Mouse (Mus musculus): Measurements from ENCODE around the gene Stat2. TPM values are rescaled to one million over a fixed set of nuclear protein-coding genes. Genes with fewer than 3 reads are reported as not detected.
"Not testable (repeated sequence)": the region's sequence is repeated elsewhere in the genome, so short reads cannot be mapped to it uniquely, and the experiment has no call there.

The Stat2 gene
- total and polyA plus RNA-seq, 3 experiments = 10.0 to 23.3 (median 15.0) TPM

GRCm38 (mm10) chr10:128253677-128254255 is 16.6 kb upstream of the Stat2 start, which contains the start of gene Apon:
Apon (plus strand) TSS chr10:128254096.
- Histone ChIP-seq H3K4me1 (ENCODE audit: insufficient read depth, low read depth, low read length) (peaks cover 3% of the 10 kb centered on the region; the same call in 1 of the 2 replicates), H3K4me3 (ENCODE audit: low read depth, low read length) (no peak within 1 kb of the TSS), H3K27me3 (ENCODE audit: insufficient read depth, low read length) (no peaks in the 10 kb centered on the region; the same call in none of the 2 replicates), H3K9me3 (replicated peaks) (no peaks in the 10 kb centered on the region), H3K36me3 (replicated peaks) (peaks cover 52% of the 10 kb centered on the region)
- ATAC-seq (ENCODE audit: extremely low read depth, insufficient number of reproducible peaks, low FRiP score, poor library complexity, severe bottlenecking) (no peak), DNase-seq (ENCODE audit: low spot score) (no peak)
- TF ChIP-seq TAL1 (conservative IDR thresholded peaks at IDR 0.05; ENCODE audit: low read depth, low read length) (no peak), CTCF (IDR thresholded peaks at IDR 0.05; ENCODE audit: low read depth, low read length) (no peak), GATA2 (IDR thresholded peaks at IDR 0.05; ENCODE audit: borderline replicate concordance, low read depth, low read length) (no peak), GATA1 (IDR thresholded peaks at IDR 0.05; ENCODE audit: borderline replicate concordance, low read length) (no peak), POLR2AphosphoS5 (IDR thresholded peaks at IDR 0.05; ENCODE audit: insufficient replicate concordance, low read depth, low read length) (no peak)

- Histone ChIP-seq H3K27me3 (ENCODE audit: insufficient read depth, low read length) (no peaks in the 10 kb centered on the region; the same call in none of the 2 replicates), H3K4me1 (ENCODE audit: insufficient read depth, low read depth, low read length) (peaks cover 6% of the 10 kb centered on the region), H3K4me3 (ENCODE audit: low read depth, low read length) (no peak overlapping the region), H3K9me3 (replicated peaks) (no peaks in the 10 kb centered on the region), H3K36me3 (replicated peaks) (peaks cover 31% of the 10 kb centered on the region)
- ATAC-seq (ENCODE audit: extremely low read depth, insufficient number of reproducible peaks, low FRiP score, poor library complexity, severe bottlenecking) = no peak
- no peak for DNase-seq (ENCODE audit: low spot score)
- TF ChIP-seq CTCF (IDR thresholded peaks at IDR 0.05; ENCODE audit: low read depth, low read length) (no peak), GATA1 (IDR thresholded peaks at IDR 0.05; ENCODE audit: borderline replicate concordance, low read length) (no peak), GATA2 (IDR thresholded peaks at IDR 0.05; ENCODE audit: borderline replicate concordance, low read depth, low read length) (no peak), TAL1 (conservative IDR thresholded peaks at IDR 0.05; ENCODE audit: low read depth, low read length) (no peak), POLR2AphosphoS5 (IDR thresholded peaks at IDR 0.05; ENCODE audit: insufficient replicate concordance, low read depth, low read length) (no peak)
These were observed 14.4 kb upstream of the Stat2 start for GRCm38 (mm10) chr10:128255925-128256324.

- DNase-seq (ENCODE audit: low spot score) (no peak), ATAC-seq (ENCODE audit: extremely low read depth, insufficient number of reproducible peaks, low FRiP score, poor library complexity, severe bottlenecking) (no peak)
- Histone ChIP-seq H3K36me3 (replicated peaks) (peaks cover 27% of the 10 kb centered on the region), H3K27me3 (ENCODE audit: insufficient read depth, low read length) (no peaks in the 10 kb centered on the region; the same call in none of the 2 replicates), H3K9me3 (replicated peaks) (no peaks in the 10 kb centered on the region), H3K4me1 (ENCODE audit: insufficient read depth, low read depth, low read length) (peaks cover 6% of the 10 kb centered on the region), H3K4me3 (ENCODE audit: low read depth, low read length) (no peak overlapping the region)
- no peak for TF ChIP-seq GATA2 (IDR thresholded peaks at IDR 0.05; ENCODE audit: borderline replicate concordance, low read depth, low read length)
- TF ChIP-seq CTCF (IDR thresholded peaks at IDR 0.05; ENCODE audit: low read depth, low read length) = no peak
- TF ChIP-seq TAL1 (conservative IDR thresholded peaks at IDR 0.05; ENCODE audit: low read depth, low read length) = no peak
- TF ChIP-seq POLR2AphosphoS5 (IDR thresholded peaks at IDR 0.05; ENCODE audit: insufficient replicate concordance, low read depth, low read length) = no peak
- TF ChIP-seq GATA1 (IDR thresholded peaks at IDR 0.05; ENCODE audit: borderline replicate concordance, low read length) = no peak
These were observed 14.0 kb upstream of the Stat2 start for GRCm38 (mm10) chr10:128256328-128256727.

- DNase-seq (ENCODE audit: low spot score) (no peak), ATAC-seq (ENCODE audit: extremely low read depth, insufficient number of reproducible peaks, low FRiP score, poor library complexity, severe bottlenecking) (no peak)
- Histone ChIP-seq H3K4me3 (ENCODE audit: low read depth, low read length) (no peak overlapping the region), H3K36me3 (replicated peaks) (peaks cover 6% of the 10 kb centered on the region), H3K4me1 (ENCODE audit: insufficient read depth, low read depth, low read length) (peaks cover 11% of the 10 kb centered on the region), H3K27me3 (ENCODE audit: insufficient read depth, low read length) (peaks cover 14% of the 10 kb centered on the region), H3K9me3 (replicated peaks) (no peaks in the 10 kb centered on the region)
- no peak for TF ChIP-seq CTCF (IDR thresholded peaks at IDR 0.05; ENCODE audit: low read depth, low read length)
- no peak for TF ChIP-seq GATA2 (IDR thresholded peaks at IDR 0.05; ENCODE audit: borderline replicate concordance, low read depth, low read length)
- TF ChIP-seq TAL1 (conservative IDR thresholded peaks at IDR 0.05; ENCODE audit: low read depth, low read length) = no peak
- no peak for TF ChIP-seq POLR2AphosphoS5 (IDR thresholded peaks at IDR 0.05; ENCODE audit: insufficient replicate concordance, low read depth, low read length)
- no peak for TF ChIP-seq GATA1 (IDR thresholded peaks at IDR 0.05; ENCODE audit: borderline replicate concordance, low read length)
These were observed 11.4 kb upstream of the Stat2 start for GRCm38 (mm10) chr10:128258953-128259352.

- ATAC-seq (ENCODE audit: extremely low read depth, insufficient number of reproducible peaks, low FRiP score, poor library complexity, severe bottlenecking) = no peak
- Histone ChIP-seq H3K4me1 (ENCODE audit: insufficient read depth, low read depth, low read length) (peaks cover 11% of the 10 kb centered on the region), H3K27me3 (ENCODE audit: insufficient read depth, low read length) (peaks cover 14% of the 10 kb centered on the region), H3K9me3 (replicated peaks) (no peaks in the 10 kb centered on the region), H3K4me3 (ENCODE audit: low read depth, low read length) (no peak overlapping the region), H3K36me3 (replicated peaks) (no peaks in the 10 kb centered on the region)
- TF ChIP-seq POLR2AphosphoS5 (IDR thresholded peaks at IDR 0.05; ENCODE audit: insufficient replicate concordance, low read depth, low read length) (no peak), TAL1 (conservative IDR thresholded peaks at IDR 0.05; ENCODE audit: low read depth, low read length) (no peak), GATA1 (IDR thresholded peaks at IDR 0.05; ENCODE audit: borderline replicate concordance, low read length) (no peak), CTCF (IDR thresholded peaks at IDR 0.05; ENCODE audit: low read depth, low read length) (no peak), GATA2 (IDR thresholded peaks at IDR 0.05; ENCODE audit: borderline replicate concordance, low read depth, low read length) (no peak)
- no peak for DNase-seq (ENCODE audit: low spot score)
These were observed 10.4 kb upstream of the Stat2 start for GRCm38 (mm10) chr10:128259946-128260345.

- H3K36me3 ChIP-seq (replicated peaks); ATAC-seq (ENCODE audit: extremely low read depth, insufficient number of reproducible peaks, low FRiP score, poor library complexity, severe bottlenecking); DNase-seq (ENCODE audit: low spot score); H3K4me3 ChIP-seq (ENCODE audit: low read depth, low read length); H3K9me3 ChIP-seq (replicated peaks): not testable (repeated sequence)
- peaks cover 14% of the 10 kb centered on the region for H3K27me3 ChIP-seq (ENCODE audit: insufficient read depth, low read length)
- peaks cover 11% of the 10 kb centered on the region for H3K4me1 ChIP-seq (ENCODE audit: insufficient read depth, low read depth, low read length)
These were observed 10.0 kb upstream of the Stat2 start for GRCm38 (mm10) chr10:128260376-128260775.
